Mouse (Mus musculus): ENCODE results near the gene Apool.

The Apool gene

DNA sequence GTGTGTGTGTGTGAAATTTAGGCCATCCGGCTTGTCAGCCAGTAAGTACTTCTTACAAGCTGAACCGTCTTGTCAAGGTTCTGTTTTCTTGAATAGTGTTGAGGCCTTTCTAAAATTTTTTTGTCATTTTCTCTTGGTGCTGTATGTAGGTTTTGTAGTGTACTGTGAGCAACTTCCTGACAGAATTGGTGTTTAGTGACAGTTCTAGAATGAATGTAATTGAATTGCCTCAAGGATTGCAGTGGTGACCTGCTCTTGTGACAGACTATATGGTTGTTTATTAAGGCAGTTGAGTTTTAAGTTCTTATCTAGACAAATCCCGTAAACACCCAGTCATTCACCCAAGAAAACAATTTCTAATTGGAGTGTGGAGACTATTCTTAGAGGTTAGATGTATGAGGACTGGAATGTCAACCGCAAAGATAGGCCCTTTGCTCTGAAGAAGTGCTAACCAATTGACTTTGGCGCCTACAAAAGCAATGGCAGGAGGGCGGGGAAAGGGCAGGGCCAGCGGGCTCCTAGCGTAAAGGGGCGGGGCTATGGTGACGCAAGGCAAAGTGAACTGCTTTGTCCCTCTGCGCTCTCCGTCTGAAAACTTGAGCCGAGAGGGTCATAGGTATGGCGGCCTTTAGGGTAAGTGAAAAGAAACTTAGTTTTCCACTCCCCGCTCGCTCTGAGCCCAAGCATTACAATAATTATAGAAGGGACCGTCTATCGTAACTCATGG is at the start of gene Apool:
Apool (plus strand) TSS at position 531 of the 727 bp plus-strand sequence.
- peak; percentile 90 for DNase-seq (ENCODE audit: low read depth, low spot score)

DNA sequence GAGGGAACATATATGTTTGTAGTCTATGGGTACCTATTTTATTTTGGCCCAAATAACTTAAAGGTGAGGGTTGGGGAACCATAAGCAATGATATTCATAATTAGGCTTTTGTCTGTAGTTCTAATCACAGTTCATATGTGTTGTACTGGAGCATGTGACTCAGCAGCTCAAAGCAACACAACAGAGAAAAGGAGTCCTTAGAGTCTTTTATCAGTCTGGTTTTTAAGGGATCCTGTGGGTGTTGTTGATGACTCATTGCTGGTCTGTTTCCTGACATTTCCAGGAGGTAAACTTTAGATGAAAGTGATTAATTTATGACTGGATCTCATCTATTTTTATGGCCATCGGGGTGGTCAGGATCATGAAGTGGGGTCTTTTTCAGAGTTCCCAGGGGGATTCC is 37.6 kb upstream of the Apool start:
- DNase-seq (ENCODE audit: low read depth, low spot score) = no peak

GRCm38 (mm10) chrX:112311531-112311887 is 375 bp downstream of the Apool start:
- DNase-seq (ENCODE audit: low read depth, low spot score) = no peak

- DNase-seq (ENCODE audit: low read depth, low spot score) = no peak
Observed at GRCm38 (mm10) chrX:112312094-112312493, 960 bp downstream of the Apool start.

DNA sequence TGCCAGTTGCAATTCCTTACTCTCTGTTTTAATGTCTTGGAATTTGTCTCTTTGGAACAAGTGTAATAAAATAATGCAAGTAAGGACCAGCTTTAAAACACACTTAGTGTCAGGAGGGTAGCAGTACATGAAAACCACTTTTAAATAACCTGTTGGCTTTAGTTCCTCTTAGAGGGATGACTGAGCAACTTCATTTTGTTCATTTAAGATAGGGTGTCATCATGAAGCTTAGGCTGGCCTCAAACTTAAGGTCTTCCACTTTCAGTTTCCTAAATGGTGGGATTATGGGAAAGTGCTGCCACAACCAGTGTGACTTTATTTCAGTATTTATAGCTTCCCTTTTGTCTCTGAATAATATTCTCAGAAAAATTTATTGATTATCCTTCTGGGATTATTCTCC is 9.1 kb downstream of the Apool start:
- no peak for DNase-seq (ENCODE audit: low read depth, low spot score)

DNA sequence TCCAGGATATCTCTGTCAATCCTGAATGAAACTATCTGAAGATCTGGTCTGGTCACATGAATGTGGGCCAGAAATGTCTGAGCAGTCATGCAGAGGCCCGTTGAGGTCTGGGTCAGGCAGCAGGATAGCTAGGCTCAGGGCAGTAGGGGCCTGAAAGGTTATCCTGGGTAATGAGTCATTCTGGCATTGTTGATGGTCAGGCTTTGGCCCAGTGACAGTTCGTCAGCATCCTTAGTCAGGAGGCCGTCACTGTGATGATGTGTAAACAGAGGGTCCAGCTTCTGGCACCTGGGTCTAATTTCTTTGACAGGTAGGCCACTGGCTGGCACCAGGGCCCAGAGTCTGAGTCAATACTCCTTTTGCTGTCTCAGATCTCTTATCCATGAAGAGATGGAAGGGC is 28.4 kb downstream of the Apool start:
- peak; percentile 18 for DNase-seq (ENCODE audit: low read depth, low spot score)

- peak; percentile 83 for DNase-seq (ENCODE audit: low read depth, low spot score)
Observed at GRCm38 (mm10) chrX:112347467-112348394, 36.6 kb downstream of the Apool start.

- peak; percentile 53 for DNase-seq (ENCODE audit: low read depth, low spot score)
Observed at GRCm38 (mm10) chrX:112348395-112348791, 37.3 kb downstream of the Apool start.

GRCm38 (mm10) chrX:112368426-112368825 is 57.3 kb downstream of the Apool start:
- DNase-seq (ENCODE audit: low read depth, low spot score) = peak; percentile 37

GRCm38 (mm10) chrX:112370577-112371410 is 59.7 kb downstream of the Apool start:
- peak; percentile 71 for DNase-seq (ENCODE audit: low read depth, low spot score)

DNA sequence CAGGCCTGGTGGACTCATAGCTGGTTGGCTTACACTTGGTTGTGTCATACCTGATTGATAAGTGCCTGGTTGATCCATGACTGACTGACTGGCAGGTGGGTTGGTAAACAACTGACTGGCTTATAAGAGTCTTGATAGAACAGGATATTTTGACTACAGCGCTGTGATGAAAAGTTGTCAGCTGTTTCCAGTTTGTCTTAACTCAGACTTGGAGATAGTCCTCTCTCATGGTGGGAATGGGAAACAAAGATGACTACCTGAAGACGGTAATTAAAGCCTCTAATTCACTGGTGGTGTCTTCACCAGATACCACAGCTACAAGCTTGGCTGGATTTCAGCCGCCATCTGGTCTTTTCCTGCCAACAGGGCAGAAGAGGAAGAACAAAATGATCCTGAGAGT is 95.5 kb downstream of the Apool start, which contains the start of gene Satl1:
Satl1 (minus strand) TSS at position 101 of the 400 bp plus-strand sequence.
- DNase-seq (ENCODE audit: low read depth, low spot score) = no peak

DNA sequence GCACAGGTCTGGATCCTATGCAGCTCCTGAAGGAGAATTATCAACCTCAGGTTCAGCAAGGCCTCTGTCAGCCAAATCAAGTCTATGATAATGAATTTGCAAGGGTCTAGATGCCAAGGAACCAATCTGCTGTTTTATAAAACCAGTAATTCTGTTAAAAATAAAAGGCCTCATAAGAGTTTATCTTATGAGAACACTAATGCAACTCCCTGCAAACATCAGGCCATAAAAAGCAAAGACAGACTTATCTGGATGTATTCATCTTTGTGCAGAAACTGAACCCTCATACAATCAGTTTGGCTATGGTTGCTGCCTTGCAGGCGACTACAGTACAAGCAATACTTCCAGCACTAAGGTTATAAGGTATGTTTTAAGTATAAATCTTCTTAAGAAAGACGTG is 101.2 kb downstream of the Apool start:
- DNase-seq (ENCODE audit: low read depth, low spot score) = no peak
